Mouse (Mus musculus) cerebellum, adult 11-12 months (tissue): ENCODE measurements around the gene Chrm3.
"Not testable (repeated sequence)": the region's sequence is repeated elsewhere in the genome, so short reads cannot be mapped to it uniquely, and the experiment has no call there.

Source experiments
- DNase-seq: peaks from one replicate; pipeline ENCODE4 v3.0.0; 2022

Chrm3 gene

GRCm38 (mm10) chr13:10360777-10361176, at the start of gene Chrm3:
TSS of gene Chrm3 (minus strand) at chr13:10360847.
- DNase-seq, result no peak

DNA sequence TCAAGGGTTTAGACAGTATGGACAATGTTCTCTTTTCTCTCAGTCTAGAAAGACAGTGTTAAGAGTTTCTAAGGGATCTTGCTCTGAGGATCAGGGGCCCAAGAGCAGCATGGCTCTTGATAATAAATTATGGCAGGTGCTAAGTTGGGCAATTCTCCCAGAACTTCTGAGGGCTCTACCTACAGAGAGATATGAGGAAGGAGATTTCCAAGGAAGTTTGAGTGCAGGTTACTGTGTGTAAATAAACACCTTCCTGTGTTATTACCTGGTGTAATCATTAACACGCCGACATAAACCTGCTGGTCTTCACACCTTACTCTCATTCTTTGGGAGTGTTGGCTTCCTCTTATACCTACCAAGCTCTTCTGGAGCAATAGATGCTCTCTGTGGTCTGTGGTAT, 33.7 kb upstream of the Chrm3 start:
- DNase-seq, result no peak

DNA sequence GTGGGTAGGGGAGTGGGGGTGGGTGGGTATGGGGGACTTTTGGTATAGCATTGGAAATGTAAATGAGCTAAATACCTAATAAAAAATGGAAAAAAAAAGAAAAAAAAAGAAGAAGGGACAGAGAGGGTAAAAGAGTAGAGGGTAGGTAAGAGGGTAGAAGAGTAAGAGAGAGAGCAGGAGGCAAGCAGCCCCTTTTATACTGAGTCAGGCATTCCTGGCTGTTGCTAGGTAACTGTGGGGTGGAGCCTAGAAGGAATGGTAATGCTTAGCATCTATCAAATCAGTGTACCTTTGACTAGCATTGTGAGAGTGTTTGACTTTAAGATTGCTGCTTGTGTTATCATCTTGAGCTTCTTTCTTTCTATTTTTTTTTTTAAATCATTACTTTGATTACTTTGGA, 14.8 kb upstream of the Chrm3 start:
- not testable (repeated sequence) for DNase-seq

DNA sequence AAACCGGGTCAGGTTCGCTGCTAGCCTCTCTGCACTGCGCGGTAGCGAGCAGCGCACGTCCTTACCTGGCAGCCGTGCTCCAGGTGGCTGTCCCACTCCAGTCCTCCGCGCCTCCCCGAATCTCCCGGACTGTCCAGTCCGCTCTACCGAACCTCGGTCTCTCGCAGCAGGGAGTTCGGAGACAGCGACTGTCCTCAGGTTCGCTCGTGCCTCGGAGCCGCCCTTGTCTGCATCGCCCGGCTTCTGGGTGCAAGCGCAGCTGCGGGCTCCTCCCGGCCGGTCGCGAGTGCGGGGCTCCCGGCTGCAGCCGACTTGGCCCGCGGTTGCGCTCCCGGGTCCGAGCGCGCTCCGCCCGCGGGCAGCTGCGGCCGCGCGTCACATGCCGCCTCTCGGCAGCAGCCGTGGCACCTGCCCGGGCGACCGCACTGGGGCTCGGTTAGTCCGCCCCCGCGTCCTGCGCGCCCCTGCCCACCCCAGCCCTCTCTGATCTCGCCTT, 400 bp downstream of the Chrm3 start:
- no peak for DNase-seq

- DNase-seq, result no peak
Observed at GRCm38 (mm10) chr13:10359516-10360198, 990 bp downstream of the Chrm3 start.

DNA sequence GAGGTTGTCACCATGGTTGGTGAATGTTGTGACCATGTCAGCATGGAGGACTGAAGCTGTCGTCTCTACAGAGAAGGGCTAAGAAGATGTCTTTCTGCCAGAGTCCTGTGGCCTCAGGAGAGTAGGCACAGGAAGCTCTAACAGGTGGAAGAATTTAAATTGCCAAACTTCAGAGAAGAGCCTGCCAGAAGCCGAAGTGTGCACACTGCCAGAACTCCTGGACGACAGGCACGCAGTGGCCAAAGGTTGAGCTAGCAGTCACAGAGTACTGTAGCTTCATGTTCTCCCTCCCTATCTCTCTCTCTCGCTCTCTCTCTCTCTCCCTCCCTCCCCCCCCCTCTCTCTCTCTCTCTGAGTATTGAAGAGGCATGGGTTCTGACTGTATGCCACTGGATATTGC, 4.9 kb downstream of the Chrm3 start:
- DNase-seq, result no peak

DNA sequence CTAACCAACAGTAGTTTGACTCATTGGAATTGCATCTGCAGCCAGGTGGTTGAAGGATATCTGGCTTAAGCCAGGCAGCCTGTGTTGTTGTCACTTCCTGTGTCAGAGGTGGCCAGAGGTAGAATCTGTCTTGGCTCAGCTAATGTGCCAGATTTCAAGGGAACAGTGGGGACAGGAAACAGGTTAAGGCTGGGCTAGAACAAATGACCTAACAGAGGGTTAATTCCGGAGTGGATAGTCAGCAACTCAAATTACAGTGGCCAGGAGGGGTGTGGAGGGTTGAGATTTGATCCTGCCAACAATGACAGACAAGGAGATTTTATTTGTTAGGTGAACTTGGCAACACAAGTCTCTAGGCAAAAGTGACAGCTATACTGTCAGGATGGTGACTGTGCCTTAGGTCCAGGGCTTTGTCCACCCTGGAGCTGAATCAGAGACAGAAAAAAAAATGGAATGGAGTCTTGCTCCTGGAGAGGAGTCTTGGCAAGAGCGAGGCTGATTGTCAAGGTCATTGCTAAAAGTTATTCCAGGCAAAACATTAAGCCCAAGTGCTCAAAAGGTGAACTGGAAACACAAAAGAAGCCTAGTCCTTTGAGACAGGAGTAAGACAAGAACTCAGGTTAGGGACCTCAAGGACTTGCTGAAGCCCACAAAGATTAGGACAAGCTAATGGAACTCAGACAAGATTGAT, 5.6 kb downstream of the Chrm3 start:
- DNase-seq, result no peak

- no peak for DNase-seq
Observed at GRCm38 (mm10) chr13:10352141-10352540, 8.5 kb downstream of the Chrm3 start.

DNA sequence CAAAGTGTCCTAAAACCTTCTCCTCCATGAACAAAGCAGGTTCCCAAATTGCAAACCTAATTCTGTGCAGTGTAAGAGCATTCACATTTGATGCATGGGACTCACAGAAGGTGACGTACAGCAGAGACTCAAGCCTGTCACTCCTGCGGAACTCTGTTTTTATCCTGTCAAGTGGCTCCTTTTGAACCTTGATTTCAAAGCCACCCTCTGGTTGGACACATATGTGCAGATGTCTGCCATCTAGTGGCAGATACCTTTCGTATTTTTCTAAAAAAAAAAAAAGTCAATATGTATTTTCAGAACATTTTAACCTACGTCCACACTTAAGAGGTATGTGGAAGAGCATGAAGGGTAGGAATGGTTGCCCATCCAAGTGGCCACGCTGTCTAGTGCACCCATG, 16.3 kb downstream of the Chrm3 start:
- DNase-seq, result no peak

DNA sequence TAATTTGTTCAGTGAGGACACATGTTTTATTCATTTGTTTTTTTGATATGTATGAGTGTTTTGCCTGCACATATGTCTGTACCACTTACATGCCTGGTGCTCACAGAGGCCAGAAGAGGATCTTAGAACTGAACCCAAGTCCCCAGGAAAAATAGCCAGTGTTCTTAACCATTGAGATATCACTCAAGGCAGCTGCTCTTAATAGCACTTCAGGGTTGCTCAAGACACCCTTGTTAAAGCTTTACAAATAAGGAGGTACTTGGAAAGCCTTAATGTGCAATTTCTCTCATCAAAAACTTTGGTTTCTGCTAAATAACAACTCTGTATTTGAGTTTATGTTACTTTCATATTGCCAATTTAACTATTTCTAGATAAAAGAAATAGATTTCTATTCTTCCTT, 25.1 kb downstream of the Chrm3 start:
- DNase-seq, result no peak

- DNase-seq, result no peak
Observed at GRCm38 (mm10) chr13:10332762-10333161, 27.9 kb downstream of the Chrm3 start.

GRCm38 (mm10) chr13:10309811-10310210, 50.8 kb downstream of the Chrm3 start:
- DNase-seq, result no peak

- DNase-seq, result no peak
Observed at GRCm38 (mm10) chr13:10295160-10295559, 65.5 kb downstream of the Chrm3 start.

DNA sequence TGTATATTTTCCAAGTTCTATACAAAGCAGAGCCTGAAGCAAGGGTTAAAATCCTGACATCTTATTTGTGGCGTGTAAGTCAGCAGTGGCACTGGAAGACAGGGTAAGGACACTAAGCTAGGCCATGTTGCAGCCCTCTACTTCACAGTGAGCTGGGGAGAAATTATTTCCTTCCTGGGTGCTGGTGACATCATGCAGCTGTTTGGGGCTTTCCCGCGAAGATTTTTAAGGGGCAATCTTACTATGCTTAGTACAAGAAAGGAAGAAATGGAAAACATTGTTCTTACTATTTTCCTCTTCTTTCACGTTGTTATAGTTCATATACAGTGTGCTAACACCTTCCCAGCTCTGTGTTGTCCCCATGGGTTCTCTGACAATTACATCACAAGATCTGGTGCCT, 76.3 kb downstream of the Chrm3 start:
- no peak for DNase-seq

DNA sequence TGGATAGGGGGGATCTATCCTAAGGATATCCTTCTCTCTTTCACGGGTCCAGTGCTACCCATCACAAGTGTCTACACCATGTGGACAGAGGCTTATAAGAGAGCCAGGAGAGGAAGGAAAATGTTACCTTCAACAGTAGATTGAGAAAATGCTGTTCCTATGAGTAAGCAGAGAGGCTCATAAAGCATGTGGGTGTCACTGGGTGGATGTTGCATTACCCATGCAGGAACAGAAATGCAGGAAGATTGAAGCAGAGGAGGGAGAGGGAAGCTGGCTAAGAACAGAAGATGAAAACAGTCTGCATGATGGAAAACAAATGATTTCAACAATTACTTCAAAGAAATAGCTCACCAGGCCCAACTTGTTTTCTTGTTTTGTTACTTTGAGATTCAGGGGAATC, 85.7 kb downstream of the Chrm3 start:
- DNase-seq, result no peak

- no peak for DNase-seq
Observed at GRCm38 (mm10) chr13:10263784-10264183, 96.9 kb downstream of the Chrm3 start.

- no peak for DNase-seq
Observed at GRCm38 (mm10) chr13:10253049-10253448, 107.6 kb downstream of the Chrm3 start.

- no peak for DNase-seq
Observed at GRCm38 (mm10) chr13:10251499-10252179, 109.0 kb downstream of the Chrm3 start.

GRCm38 (mm10) chr13:10244243-10244998, 116.2 kb downstream of the Chrm3 start:
- no peak for DNase-seq

- DNase-seq, result no peak
Observed at GRCm38 (mm10) chr13:10240238-10240637, 120.4 kb downstream of the Chrm3 start.

DNA sequence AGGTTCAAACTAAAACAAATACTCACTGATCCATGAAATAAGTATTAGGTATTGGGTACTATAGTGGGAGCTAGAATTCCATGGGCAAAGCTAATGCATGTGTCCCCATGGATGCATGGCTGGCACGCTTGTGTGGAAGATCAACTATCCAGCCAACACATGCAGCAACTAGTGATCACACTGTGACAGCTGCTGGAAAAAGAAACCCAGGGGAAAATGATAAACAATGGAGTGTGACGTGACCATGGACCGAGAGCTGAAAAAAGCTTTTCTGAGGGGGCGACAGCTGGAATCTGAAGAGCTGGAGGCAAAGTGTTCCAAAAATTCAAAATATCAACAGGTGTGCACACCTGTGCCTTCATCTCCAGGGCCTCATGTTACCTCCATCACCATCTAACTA, 120.8 kb downstream of the Chrm3 start:
- no peak for DNase-seq

- no peak for DNase-seq
Observed at GRCm38 (mm10) chr13:10237616-10238015, 123.0 kb downstream of the Chrm3 start.

DNA sequence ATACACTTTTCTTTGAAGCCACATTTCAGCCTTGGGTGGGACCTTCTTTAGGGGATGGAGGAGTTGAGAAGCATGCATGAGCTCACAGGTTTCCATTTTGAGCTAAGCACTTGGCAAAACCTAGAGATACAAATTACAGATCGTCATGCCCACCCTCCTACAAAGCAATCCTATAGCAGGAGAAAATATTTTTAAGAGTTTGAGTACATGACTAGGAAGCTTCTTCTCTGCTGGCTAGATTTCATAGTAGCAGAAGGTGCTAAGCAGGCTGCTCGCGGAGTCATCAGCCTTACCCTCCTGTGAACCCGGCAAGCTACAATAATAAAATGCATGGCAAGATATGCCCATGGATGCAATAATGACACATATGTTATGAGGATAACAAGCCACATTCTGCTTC, 124.4 kb downstream of the Chrm3 start:
- no peak for DNase-seq
